Mouse (Mus musculus) right cerebral cortex, postnatal 4 days (tissue): ENCODE measurements at regions not wholly inside any gene's neighbourhood (a gene's known extent, or its start where the extent isn't known, plus 50 kb on each side); places are given as distances from the start of the nearest gene placed in this dataset.

ENCODE experiments used
- DNase-seq: peaks from one replicate; pipeline ENCODE4 v3.0.0-alpha.2; 2022

GRCm38 (mm10) chr8:57705957-57706356 is 53.1 kb upstream of the Galnt7 start:
- no peak for DNase-seq

DNA sequence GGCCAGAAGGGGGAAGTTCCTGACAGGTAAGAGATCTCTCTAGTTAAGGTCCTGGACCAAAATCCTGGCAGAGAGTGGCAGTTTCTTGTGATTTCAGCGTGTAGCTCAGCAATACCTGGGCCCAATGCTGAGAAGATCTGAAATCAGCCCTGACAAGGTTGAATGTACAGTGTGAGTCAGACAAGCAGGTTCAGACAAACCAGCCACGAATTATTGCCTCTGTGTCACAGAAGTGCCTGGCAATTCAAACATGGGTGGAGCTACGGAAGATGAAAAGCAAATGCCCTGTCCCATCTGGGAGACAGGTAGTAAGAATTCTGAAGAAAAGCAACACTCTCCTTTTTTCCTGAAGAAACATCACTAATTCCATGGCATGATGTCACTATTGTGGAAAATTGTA is 51.3 kb upstream of the Galnt7 start:
- no peak for DNase-seq

DNA sequence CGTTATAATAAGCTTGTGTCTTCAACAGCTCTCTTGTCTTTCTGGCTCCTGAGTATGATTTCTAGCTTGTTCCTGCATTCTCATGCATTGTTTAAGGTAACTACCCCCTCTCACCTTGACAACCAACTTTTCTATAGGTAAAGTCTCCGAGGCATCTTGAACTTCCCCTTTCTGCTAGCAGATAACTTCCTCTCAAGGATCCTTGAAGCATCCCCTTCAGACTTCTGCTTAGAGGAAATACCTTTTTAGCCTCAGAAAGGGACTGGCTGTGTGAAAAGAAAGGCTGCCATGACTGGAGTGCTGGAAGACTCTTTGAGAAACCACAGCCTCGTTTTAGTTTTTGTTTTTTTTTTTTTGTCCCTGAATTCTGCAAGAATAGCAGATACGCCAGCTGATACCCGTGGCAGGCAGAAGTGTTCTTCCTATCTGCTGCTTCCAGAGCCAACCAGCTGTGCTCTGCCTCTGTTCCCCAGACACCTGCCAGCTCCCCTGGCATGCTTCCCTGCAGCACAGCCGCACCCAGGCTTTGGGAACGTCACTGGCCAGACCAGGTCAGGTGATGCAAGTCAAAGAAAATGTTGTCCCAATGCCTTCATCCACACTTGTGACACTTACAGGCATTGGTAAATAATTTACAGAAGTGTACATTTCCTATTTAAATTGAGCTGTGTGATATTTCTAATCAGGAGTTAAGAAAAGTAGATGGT is 49.7 kb upstream of the Galnt7 start:
- peak; percentile 10 for DNase-seq
